Mouse (Mus musculus) right cerebral cortex, postnatal 14 days (tissue): ENCODE measurements around the gene Gli1.

Experiments
- DNase-seq: peaks from one replicate; pipeline ENCODE4 v3.0.0; 2022

The Gli1 gene

DNA sequence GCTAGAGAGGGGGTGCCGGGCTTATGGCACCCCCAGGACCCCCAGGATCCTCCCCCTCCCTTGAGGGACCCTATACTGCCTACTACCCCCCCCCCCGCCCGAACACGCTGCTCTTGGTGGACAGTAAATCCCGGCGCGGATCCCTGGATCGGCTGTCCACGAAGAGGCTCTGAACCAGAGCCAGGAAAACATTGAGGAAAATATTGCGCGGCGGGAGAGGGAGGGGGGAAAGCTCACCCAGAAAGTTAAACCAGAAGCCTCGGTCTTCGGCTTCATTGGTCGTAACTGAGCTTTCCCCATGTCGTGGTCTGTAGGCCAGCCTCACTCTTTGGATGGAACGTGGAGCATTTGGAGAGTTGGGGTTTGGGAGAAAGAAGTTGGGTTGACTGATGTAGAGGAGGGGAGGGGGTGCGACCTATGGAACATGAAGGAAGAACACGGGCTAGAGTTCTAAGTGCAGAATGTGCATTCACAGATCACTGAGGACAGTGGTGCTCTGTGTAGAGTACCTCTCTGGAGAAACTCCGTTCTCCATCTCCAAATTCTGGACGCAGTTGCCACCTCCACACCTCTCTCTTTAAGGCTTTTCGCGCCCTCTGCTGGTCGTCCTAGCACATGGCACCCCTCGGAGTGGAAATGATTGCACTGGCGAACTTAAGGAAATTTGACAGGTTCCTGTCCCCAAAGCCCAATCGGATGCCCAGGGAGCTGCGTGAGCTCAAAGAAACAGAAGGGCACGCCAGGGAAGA, at the start of gene Gli1:
TSS of gene Gli1 (minus strand) at position 84 of the 749 bp plus-strand sequence.
- DNase-seq, result peak; percentile 73

DNA sequence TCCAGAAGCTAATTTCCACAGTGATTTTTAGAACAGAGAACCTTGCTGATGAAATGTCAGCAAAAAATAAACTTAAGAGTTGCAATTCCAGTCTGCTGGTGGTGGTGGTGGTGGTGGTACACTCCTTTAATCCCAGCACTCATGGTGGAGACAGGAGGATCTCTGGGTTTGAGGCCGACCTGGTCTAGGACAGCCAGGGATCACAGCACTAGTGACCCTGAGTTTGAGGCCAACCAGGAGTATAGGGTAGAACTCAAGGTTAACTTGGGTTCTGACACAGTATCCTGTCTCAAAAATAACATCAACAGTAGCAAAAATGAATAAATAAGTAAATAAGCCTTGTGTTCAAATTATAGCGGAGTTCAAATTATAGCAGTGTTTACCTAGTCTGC, 40.0 kb upstream of the Gli1 start:
- DNase-seq, result no peak

DNA sequence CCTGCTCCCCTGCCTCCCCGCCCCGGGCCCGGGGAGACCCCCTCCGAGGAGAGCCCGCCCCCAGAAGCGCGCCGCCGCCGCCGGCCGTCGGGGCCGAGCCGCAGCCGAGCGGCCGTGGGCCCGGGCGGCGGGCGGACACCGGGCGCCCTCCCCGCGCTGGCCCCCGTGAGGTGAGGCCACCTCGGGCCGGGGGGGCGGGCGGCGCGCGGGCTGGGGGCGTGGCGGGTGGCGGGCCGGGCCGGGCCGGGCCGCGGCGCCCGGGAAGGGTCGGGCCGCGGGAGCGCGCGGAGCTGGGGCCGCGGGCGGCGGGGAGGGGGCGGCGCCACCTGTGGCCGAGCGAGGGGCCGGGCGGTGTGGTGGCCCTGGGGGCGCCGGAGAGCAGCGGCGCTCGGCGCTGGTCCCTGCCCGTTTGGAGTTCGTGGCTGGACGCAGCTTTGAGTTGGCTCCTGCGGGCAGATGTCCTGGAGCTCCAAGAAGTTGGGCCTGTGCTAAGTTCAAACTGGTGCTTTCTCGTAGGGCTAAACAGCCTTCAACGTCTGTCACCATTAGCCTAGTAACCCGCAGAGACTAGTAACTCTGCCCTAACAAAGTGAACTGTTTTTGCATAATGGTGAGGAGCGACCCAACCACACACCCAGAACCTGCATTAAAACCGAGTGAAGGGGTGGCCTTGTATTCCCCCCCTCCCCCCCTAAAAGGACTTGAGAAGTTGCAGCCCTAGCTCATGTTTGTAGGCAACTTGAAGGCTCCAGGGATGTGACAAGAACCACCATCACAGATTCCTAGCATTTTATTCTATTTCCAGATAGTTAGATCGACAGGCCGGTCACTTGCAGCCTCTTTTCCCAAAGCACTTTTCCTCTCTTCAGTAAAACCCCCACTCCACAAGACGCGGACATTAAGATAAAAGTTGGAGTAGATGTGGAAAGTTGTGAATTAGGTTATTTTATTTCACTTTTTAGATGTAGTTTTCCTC, 39.3 kb upstream of the Gli1 start:
- peak; percentile 52 for DNase-seq

DNA sequence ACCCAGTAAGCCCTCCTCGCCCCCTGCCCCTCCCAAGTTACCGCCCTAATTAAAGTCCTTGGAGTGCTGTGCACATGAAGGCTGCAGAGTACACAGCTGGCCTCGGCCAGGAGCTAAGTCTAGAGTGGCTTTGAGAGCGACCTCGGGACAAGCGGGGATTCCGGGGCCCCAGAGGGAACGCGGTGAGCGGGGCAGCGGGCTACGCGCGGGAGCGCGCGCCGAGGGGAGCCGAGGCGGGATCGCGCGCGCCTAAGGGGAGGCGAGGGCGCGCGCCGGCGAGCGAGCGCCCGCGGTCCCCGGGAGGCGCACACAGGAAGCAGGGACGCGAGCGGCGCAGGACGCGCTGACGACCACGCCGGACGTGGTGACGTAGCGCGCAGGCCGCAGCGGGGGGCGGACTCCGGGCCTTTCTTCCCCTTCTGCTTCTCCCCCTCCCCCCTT, 38.5 kb upstream of the Gli1 start, which contains the start of gene R3hdm2:
TSS of gene R3hdm2 (plus strand) at position 77 of the 441 bp plus-strand sequence.
- peak; percentile 94 for DNase-seq

DNA sequence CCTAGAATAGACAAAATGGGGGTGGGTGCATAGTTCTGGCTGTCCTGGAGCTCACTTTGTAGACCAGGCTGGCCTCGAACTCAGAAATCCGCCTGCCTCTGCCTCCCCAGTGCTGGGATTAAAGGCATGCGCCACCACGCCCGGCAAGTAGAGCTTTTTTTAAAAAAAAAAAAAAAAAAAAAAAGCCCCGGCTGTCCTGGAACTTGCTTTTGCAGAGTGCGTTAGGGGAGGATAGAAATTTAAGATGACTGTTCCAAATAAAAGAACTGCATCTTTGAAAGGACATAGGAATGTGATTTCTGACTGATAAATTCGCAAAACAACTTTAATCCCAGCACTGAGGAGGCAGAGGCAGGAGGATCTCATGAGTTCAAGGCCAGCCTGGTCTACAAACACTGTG, 37.9 kb upstream of the Gli1 start:
- DNase-seq, result no peak

DNA sequence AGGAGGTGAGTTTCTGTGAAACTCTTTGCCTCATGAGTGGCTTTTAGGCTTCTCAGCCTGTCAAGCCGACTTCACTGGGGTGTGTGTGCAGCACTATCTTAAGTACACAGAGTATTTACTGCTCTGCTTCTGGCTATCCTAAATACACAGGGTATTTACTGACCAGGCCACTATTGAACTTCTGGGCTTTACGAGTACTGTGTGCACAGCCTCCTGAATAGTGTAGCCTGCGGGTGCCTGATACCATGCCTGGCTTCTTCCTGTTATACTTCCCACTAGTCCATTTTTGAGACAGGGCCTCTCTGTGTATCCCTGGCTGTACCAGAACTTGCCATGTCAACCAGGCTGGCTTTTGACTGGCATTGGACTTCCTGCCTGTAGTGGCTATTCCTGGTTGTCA, 35.9 kb upstream of the Gli1 start:
- DNase-seq, result no peak

DNA sequence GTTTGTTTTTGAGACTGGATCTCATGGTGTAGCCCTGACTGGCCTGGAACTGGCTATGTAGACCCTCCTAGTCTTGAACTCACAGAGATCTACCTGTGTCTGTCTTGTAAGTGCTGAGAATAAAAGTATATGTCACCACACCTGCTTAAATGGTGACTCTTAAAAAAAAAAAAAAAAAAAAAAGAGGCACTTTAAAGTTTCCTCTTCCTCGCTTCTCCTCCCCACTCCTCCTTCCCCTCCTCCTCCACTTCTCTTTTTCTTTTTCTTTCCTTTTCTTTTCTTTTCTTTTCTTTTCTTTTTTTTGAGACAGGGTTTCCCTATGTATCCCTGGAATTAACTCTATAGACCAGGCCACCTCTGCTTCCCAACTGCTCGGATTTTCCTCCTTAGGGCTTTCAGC, 29.2 kb upstream of the Gli1 start:
- no peak for DNase-seq

DNA sequence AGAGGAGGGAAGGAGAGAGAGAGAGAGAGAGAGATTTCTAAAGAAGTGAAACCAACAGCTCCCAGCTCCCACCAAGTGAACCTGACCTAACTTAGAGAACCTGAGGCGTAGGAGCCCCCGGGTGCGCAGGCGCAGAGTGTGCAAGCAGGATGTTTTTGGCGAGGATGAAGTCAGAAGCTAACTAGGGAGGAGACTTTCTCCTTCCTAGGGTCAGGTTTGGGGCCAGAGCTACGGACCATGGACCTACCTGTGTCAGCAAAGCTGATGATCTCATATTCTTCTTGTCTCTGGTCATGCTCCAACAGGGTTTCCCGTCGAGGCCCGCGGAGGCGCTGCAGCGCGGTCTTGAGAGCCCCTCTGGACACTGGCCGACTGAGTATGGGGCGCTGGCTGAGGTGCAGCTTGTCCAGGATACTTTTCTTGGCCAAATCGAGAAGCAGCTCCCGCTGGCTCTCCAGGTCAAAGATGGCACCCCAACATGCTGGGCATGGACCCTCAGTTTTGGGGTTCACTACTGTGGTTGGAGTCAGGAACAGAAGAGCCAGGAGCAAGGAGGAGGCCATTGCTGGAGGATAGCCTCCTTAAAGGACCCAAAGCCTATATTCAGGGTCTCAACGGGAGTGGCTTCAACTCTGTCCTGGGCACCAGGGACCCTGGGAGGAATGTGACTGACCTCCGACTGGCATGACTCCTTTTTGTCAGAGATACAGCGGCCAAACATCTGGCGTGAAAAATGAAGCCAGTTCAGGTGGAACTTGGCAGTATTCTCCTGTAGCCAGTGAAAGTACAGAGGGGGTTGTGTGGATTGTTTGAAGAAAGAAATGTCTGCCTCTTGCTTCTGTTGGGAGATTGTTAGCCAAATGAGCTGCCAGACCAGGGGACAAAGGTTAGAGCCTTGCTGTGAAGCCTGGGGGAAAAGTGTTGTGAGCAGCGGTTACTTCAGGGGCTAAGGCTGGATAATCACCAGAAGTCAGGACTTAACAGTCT, 28.4 kb upstream of the Gli1 start, which contains the start of gene Inhbc:
TSS of gene Inhbc (minus strand) at position 598 of the 987 bp plus-strand sequence.
- DNase-seq, result no peak

DNA sequence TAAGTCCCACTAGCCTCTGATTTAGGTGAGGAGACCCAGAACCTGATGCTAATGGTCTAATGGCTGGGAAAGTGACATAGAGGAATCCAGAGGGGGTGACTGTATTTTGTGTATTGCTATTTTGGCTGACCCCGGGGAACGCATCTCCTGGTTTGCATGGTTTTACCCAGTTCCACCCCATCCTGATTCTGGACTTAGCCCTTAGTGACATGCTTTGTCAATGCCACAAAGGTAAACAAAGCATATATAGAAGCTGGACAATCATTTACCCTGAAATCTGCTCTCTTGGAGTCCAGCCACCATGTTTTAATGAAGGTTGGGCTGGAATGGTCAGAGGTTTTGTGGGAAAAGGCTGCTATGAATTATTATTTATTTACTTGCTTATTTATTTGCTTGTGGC, 26.5 kb upstream of the Gli1 start:
- no peak for DNase-seq

DNA sequence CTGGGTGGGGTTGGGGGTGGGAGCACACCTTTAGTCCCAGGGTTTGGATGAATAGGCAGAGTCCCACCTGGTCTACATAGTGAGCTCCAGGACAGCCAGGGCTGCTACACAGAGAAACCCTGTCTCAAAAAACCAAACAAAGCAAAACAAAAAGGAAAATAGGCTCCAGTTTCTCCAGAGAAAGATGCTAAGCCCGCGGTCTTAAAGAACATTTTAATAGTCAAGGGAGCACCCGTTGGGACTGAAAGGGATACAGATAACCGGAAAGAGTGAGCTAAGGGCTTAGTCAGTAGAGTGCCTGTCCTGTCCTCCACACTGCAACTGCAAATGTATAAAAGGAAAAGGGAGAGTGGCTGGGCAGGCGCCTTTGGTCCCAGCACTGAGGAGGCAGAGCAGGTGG, 25.3 kb upstream of the Gli1 start:
- no peak for DNase-seq

DNA sequence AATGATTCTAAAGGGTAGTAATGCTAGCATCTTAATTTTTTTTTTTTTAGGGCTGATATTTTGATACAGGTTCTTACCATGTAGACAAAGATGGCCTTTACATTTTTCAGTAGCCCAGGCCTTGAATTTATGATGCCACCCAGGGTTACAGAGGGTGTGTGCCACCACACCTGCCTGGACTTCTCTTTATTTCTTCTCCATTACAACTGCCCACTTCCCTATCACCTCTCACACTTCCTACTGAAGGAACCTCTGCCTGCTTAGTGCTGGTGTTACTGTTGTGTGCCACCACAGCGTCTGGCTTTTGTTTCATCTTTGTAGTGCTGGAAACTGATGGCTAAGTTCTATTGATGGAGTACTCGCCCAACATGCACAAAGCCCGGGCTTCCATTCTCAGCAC, 18.9 kb upstream of the Gli1 start:
- DNase-seq, result no peak

DNA sequence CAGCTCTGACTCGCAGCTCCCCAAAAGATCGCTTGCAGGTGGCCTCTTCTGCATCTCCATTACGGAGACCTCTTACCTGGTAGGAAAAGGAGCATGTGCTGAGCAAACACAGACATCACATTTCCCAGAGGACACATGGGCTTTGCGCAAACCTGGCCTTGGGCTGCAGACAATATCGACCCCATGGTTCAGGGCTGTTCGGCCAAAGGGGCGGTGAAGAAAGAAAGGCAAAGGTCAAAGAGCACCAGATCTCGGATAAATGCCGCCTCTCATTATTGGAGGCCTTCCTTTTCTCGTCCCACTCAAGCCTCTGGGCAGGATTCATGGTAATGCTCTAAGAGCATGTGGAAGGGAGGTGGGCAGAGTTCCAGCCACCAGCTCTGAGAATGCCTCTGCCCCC, 13.6 kb upstream of the Gli1 start:
- no peak for DNase-seq

DNA sequence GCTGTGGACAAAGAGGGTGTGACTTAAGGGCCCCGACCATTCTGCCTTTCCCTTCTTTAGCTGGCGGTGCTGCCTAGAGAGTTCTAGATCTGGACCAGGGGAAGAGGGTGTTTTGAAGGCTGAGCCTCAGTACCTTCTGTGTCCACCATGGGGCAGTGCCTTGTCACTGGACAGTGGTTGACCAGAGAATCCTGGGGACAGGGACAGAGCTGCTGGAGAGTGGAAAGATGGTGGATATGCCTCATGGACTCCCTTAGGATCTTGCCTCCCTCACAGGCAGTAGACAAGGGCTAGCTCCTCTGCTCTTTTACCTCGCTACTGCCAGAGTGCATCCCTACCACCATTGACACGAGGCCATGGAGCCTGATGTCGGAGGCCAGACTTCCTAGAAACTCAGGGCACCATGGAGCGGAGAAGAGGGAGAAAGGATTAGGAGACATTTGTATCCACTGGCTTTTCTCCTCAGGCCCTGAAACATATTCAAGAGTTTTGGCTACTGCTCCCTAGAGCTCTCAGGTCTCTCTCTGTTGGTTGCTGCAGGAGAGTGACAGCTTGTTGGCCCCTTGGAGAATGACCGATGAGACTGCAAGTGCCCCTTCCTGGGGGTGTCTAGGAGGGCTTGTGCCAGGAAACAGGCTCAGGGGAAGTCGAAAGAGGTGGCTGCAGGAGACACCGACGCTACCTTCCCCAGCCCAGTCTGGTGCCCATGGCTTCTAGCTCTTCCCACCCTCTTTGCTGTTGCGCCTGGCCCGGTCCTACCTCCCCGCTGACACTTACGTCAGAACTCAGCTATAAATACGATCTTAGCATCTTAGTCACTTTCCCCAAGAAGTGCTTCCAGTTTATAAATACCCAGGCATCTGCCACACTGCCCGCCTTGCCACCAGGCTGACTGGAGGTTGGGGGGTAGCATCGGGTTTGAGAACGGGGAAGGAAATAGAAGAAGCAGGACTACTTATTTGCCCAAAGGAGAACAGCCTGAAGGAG, 12.4 kb upstream of the Gli1 start, which contains the start of gene Inhbe:
TSS of gene Inhbe (minus strand) at position 503 of the 987 bp plus-strand sequence.
- DNase-seq, result peak; percentile 67

DNA sequence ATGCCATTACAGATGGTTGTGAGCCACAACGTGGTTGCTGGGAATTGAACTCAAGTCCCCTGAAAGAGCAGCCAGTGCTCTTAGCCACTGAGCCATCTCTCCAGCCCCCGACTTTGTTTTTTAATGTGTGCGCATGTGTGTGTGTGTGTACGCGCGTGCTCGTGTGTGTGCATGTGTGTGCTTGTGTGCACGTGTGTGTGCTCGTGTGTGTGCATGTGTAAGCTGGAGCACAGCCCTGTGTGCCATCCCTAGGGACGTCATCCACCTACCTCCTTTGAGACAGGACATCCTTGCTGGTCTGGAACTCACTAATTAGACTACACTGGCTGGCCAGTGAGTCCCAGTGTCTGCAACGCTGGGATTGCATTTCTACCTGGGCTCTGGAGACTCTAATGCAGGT, 11.0 kb upstream of the Gli1 start:
- DNase-seq, result no peak

DNA sequence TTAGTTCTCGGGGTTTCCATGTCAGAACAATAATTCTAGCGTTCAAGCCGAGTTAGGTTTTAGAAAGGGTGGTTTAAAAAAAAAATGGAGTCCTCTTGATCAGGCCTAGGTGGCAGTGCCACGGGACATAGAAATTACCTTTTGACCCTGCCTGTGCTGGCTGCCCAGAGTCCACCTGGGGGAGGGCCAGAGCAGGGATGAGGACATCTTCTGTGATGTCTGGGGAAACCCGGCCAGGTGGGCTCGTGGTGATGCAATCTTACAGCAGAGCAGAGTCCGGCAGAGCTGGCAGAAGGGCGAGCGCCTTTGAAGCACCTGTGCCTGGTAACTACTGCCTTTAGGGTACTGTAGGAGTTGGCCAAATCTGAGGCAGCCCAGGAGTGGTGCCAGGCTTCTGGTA, 10.4 kb upstream of the Gli1 start:
- DNase-seq, result no peak

DNA sequence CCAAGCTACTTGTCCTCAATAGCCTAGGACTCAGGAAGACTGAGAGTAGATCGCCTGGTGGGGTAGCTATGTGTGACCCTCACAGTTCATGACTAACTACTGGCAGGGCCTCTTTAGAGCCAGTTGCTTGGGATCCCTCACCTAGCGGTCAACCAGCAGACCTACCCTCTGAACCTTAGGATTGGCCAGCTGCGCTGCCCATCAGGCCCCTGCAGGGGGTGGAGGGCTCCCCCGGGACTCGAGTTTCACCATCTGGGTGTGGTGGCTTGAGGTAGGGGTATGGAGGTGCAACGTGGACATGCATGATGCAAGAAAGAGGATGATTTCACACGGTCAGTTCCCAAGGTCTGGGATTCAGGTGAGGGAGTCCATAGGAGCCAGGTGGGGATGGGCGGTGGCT, 9.9 kb upstream of the Gli1 start:
- no peak for DNase-seq

DNA sequence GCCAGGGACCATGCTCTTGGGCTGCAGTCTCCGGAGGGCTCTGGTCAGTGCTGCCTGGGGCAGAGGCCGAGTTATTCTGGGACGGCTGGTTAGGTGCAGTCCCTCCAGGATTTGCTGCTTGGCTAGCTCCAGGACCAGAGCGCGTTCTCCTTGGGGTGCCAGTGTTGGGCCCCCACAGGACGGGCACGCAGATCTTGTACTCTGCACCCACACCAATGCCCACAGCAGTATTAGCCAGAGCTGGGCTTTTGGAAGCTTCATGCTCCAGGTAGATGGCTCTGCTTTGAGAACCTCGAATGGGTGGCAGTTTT, 9.5 kb upstream of the Gli1 start:
- DNase-seq, result no peak

DNA sequence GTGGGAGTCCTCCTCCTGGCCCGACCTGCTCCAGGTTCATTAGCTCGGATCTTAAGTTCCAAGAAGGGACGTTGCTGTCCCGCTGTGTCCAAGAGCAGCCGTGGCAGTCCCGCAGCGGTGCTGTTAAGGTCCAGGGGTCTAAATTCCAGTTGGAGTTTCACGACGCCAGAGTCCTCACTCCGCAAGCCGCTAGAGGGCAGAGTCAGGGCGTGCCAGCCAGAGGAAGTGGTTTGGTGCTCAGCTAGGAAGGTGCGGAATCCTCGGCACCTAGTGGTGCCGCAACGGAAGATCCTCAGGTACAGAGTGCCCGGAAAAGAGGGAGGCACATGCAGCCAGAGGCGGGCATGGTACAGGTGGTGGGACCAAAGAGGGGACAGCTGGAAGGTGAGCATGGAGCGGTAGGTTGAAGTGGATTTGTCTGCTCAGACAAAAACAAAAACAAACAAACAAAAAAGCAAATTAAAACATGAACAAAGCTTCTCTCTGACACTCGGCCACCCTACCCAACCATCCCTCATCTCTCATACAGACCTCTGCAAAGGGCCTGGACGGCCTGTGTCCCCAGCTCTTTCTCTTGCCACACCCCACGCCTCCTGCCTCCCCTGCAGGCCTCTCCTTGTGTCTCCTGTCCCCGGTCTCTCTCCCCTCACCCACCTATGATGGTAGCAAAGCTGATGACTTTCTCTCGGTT, 9.0 kb upstream of the Gli1 start:
- peak; percentile 77 for DNase-seq

DNA sequence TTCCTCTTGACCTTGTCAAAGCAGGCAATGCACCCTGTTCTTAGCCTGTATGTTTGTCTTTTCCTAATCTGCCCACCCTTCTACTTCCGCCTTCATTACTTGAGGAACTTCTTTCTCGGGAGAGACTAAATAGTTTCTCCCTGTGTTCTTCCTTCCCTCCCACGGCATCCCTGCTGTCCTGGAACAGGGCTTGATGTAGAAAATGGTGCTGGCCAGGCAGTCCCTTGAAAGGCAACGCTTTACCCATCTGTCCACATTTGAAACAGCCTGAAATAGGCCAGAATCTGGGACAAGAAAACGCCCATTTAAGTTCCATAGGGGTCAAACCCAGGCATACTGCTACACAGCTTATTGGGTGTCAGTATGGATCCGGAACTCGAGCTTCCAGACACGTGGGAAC, 8.0 kb upstream of the Gli1 start:
- no peak for DNase-seq

DNA sequence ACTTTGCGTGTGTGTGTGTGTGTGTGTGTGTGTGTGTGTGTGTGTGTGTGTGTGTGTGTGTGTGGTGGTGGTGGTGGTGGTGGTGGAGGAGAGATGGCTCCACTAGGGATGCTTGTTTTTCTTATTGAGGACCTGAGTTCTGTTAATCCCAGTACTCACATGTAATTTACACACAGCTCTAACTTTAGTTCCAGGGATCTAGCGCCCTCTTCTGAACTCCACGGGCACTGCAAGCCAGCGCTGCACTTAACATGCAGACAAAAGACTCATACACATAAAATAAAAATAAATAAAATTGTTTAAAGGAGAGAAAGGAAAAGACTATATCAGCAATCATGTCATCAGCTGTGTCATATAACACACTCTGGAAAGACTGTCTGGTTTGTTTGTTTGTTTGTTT, 7.2 kb upstream of the Gli1 start:
- no peak for DNase-seq

DNA sequence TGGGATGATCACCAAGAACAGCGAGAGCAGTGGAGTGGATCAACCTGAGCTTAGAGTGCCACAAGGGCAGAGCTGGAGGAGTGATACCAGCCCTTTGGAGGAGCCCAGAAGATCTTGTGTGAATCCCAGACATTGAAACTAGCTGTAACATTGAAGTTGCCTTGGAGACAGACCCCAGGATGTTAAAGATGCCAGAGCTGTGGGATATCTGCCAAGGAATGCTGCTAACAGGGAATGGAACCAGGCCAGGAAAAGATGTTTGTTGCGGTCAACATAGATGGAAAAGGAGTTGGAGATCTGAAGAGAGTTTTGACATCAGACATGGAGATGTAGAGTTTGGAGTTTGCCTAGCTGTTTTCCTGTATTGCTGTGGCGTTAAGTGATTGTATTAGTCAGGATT, 4.4 kb upstream of the Gli1 start:
- DNase-seq, result no peak
